Mouse (Mus musculus) CD4-positive helper T cell, adult 2 months (primary cell): Measurements from ENCODE around the gene Isl2.
A peak's percentile ranks its signal among the peaks of the same experiment; 100 is the strongest.

Experiments used
- DNase-seq: peaks from one replicate; pipeline ENCODE4 v3.0.0-alpha.2; 2012; ENCODE audit warnings: low read depth, missing footprints, low spot score

Gene Isl2

DNA sequence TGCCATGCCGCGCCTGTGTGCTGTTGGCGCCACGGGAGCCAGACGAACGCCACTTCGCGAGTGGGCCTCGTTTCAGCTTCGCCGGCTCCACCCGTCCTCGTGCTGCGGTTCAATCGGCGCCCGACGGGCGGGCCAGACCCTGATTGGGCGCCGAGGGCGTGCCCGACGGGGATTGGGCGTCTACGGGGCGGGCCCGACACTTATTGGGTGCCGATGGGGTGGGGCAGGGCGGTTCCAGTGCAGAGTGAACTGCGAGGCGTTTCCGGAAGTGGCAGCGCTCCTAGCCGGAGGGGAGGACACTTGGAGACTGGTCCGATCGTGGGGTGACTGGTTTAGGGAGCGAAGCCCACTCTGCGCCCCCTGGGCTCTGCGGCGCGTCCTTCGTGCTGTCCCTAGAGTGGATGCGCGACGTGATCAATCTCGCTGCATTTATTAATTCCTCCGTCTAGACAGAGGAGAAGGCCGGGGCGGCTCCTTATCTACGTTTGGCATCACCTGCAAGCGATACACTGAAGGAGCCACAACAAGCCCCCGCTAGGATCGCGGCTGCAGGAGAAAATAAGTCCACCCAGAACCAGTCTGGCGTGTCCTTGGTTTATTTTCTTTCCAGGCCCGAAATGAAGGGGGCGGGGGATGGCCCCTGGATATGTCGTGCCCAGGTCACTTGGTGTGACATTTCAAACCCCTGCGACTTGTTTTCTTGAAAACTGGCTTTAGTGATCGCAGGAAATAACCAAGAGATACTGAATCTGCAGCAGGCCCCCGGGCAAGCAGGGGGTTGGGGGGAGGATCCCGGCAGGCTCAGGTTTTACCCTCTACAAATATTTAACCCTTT, 7.9 kb downstream of the Isl2 start:
- peak; percentile 54 for DNase-seq

DNA sequence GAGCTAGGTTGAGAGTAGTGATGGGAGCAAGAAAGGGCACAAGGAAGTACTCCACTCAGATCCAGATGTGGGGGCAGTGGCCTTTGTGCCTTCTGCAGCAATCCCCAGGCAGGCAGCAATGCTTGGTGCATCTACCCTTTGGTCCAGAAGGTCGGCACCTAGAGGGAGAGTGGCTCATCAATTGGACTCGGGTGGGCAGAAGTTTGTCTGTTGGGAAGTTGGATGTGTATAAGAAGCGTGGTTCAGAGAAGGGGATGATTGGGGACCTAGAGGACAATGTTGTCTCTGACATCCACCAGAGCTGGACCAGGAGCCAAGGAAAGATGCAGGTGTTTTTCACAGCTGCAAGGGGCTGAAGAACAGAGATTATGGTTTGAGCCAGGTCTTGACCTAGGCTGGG, 10.4 kb downstream of the Isl2 start:
- DNase-seq: no peak

DNA sequence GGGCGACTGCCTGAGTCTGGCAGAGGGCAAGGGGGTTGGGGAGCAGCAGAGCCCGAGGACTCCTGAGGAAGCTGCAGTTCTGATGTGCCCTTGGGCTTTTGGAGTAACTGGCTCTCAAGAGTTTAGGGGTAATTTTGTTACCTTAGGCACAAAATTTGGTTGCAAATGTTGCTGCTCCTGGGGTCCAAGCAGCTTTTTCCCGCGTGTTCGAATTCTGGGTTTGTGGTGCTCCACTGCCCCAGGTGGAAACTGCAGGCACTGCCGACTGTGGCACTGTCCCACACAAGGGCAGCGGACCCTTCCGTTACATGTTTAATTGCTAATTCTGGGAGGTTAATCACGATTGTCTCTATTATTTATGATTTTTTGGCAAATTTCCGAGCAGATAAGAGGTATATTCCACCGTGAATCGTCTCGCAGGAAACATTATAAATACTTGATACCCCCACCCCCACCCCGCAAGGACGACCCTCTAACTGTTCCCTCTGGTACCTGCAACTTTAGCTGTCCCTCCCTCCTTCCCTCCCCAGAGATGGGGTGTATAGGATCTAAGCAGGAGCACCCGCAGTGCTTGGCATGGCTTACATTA, 10.9 kb downstream of the Isl2 start:
- DNase-seq: no peak

GRCm38 (mm10) chr9:55554986-55555385, 16.5 kb downstream of the Isl2 start:
- DNase-seq: no peak

GRCm38 (mm10) chr9:55560960-55561359, 22.5 kb downstream of the Isl2 start:
- DNase-seq: no peak

DNA sequence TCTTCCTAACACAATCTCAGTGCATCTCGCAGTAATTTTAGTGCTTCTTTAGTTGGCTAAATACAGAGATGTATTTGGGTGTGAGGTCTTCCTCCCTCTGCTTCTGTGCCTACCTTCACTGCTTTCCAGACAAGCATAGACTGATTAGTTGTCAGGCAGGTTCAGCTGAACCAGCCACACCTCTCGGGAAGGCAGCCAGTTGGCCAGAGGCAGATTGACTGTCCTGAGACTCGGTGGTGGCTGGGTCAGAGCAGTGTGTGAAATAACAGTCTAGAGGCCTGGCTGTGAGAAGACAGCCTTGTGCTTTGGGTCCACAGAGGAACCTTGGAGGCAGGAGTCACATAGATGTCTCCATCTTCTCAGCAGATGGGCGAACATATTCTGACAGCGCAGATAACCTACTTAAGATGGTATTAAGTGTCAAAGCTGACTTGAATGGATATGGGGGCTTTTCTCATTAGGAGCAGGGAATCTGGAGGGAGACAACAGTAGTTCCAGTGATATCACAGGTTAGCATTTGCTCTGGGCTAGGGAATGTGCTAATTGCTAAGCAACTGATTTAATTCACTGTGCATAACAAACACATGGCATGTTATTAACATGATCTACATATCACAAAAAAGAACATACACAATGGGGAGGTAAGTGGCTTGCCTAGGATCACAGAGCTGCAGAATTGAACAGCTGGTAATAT, 30.1 kb downstream of the Isl2 start:
- no peak for DNase-seq

GRCm38 (mm10) chr9:55571071-55571470, 32.6 kb downstream of the Isl2 start:
- DNase-seq: no peak

DNA sequence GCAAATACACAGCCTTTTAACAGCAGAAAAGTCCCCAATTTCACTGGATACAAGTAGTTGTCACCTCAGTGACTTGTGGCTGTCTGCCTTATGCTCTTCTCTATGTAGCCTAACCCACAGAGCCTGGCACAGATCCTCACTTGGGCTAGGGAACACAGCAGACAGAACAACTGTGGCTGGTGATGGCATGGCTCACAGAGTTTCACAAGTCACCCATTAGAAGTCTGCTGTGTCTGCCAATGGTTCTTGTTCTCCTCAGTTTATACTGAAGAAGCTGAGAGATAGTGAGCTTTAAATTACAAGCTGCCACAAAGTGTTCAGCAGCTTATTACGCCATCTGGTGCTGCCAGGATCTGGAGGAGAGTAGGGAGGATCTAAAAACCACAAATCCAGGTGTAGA, 38.1 kb downstream of the Isl2 start:
- no peak for DNase-seq

- DNase-seq: no peak
Measured at GRCm38 (mm10) chr9:55581414-55581813, 42.9 kb downstream of the Isl2 start.

GRCm38 (mm10) chr9:55586141-55586540, 47.7 kb downstream of the Isl2 start:
- no peak for DNase-seq
